Mouse (Mus musculus): ENCODE results near the gene Kcnh4. TPM values are rescaled to one million over a fixed set of nuclear protein-coding genes. Genes with fewer than 3 reads are reported as not detected.
A peak's percentile ranks its signal among the peaks of the same experiment; 100 is the strongest.

Kcnh4 gene
- total RNA-seq, 1 experiment, result 0.45 TPM

GRCm38 (mm10) chr11:100766726-100767125 is 7.0 kb upstream of the Kcnh4 start:
- in situ Hi-C loops (cut with MboI; ENCODE audit: low sequenced_read_pairs in 2 of 2, unreplicated experiment in 2 of 2), result no loop called here
- Histone ChIP-seq H3K9me3 (ENCODE audit: control insufficient read depth, insufficient read depth, low read depth, low read length) (no peaks in the 10 kb centered on the region), H3K9ac (ENCODE audit: insufficient read depth, low read depth, low read length, poor library complexity, severe bottlenecking) (no peak overlapping the region), H3K4me3 (ENCODE audit: insufficient read depth in 1 of 2, low read depth in 1 of 2, low read length in 2 of 2, poor library complexity in 1 of 2, severe bottlenecking in 1 of 2) (no peak overlapping the region), H3K27ac (ENCODE audit: insufficient read depth, low read depth, low read length, poor library complexity, severe bottlenecking) (no peak overlapping the region), H3K4me1 (ENCODE audit: control insufficient read depth in 2 of 2, insufficient read depth in 2 of 2, low read length in 2 of 2, poor library complexity in 1 of 2) (peaks cover 0 to 2% of the 10 kb centered on the region in 2 experiments; a peak in 1 of 4 replicates), H3K36me3 (ENCODE audit: control insufficient read depth, insufficient read depth, low read length, poor library complexity, severe bottlenecking) (no peaks in the 10 kb centered on the region)
- DNase-seq (ENCODE audit: low read depth, low spot score), result no peak
- TF ChIP-seq ZNF384 (IDR thresholded peaks at IDR 0.05; ENCODE audit: low read depth, low read length), result no peak
- TF ChIP-seq CHD2 (IDR thresholded peaks at IDR 0.05; ENCODE audit: low read depth, low read length), result no peak

- DNase-seq (ENCODE audit: low read depth, low spot score), result no peak
- in situ Hi-C loops (cut with MboI; ENCODE audit: low sequenced_read_pairs in 2 of 2, unreplicated experiment in 2 of 2), result no loop called here
- Histone ChIP-seq H3K27ac (ENCODE audit: insufficient read depth, low read depth, low read length, poor library complexity, severe bottlenecking) (no peak within 1 kb of the TSS), H3K4me1 (ENCODE audit: control insufficient read depth in 2 of 2, insufficient read depth in 2 of 2, low read length in 2 of 2, poor library complexity in 1 of 2) (peaks cover 0 to 3% of the 10 kb centered on the region in 2 experiments; a peak in 2 of 4 replicates), H3K9ac (ENCODE audit: insufficient read depth, low read depth, low read length, poor library complexity, severe bottlenecking) (peak within 1 kb of the TSS; percentile 57), H3K9me3 (ENCODE audit: control insufficient read depth, insufficient read depth, low read depth, low read length) (no peaks in the 10 kb centered on the region), H3K36me3 (ENCODE audit: control insufficient read depth, insufficient read depth, low read length, poor library complexity, severe bottlenecking) (no peaks in the 10 kb centered on the region), H3K4me3 (ENCODE audit: insufficient read depth in 1 of 2, low read depth in 1 of 2, low read length in 2 of 2, poor library complexity in 1 of 2, severe bottlenecking in 1 of 2) (peak within 1 kb of the TSS; percentile 60 to 66)
- TF ChIP-seq ZNF384 (IDR thresholded peaks at IDR 0.05; ENCODE audit: low read depth, low read length) (no peak), ZC3H11A (IDR thresholded peaks at IDR 0.05; ENCODE audit: borderline replicate concordance, low read depth, low read length) (no peak), HCFC1 (IDR thresholded peaks at IDR 0.05; ENCODE audit: borderline replicate concordance, insufficient read depth, low read length) (no peak), CHD2 (IDR thresholded peaks at IDR 0.05; ENCODE audit: low read depth, low read length) (no peak), MAFK (IDR thresholded peaks at IDR 0.05; ENCODE audit: insufficient read depth, low read depth, low read length) (no peak)
Observed at GRCm38 (mm10) chr11:100762831-100763230, 3.1 kb upstream of the Kcnh4 start, which contains the start of gene Hcrt. TSS of gene Hcrt (minus strand) at chr11:100762931.

DNA sequence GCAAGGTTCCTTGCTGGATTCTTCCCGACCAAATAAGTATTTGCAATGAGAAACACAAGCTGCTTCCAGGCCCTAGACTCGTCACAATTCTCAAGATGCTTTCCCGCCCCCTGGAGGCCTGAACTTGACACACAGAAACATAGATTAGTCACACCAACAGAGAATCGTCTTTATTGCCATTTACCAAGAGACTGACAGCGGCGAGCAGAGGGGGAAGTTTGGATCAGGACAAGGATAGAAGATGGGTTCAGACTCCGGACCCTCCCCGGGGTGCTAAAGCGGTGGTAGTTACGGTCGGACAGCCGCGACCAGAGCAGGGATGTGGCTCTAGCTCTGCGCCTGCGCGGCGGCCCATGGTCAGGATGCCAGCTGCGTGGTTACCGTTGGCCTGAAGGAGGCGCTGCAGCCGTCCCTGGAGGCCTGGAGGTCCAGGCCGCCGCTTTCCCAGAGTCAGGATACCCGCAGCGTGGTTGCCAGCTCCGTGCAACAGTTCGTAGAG is 1.9 kb upstream of the Kcnh4 start:
- Histone ChIP-seq H3K4me3 (ENCODE audit: insufficient read depth in 1 of 2, low read depth in 1 of 2, low read length in 2 of 2, poor library complexity in 1 of 2, severe bottlenecking in 1 of 2) (peak overlapping the region; percentile 60 to 66), H3K9me3 (ENCODE audit: control insufficient read depth, insufficient read depth, low read depth, low read length) (no peaks in the 10 kb centered on the region)
- DNase-seq (ENCODE audit: low read depth, low spot score), result peak; percentile 87

DNA sequence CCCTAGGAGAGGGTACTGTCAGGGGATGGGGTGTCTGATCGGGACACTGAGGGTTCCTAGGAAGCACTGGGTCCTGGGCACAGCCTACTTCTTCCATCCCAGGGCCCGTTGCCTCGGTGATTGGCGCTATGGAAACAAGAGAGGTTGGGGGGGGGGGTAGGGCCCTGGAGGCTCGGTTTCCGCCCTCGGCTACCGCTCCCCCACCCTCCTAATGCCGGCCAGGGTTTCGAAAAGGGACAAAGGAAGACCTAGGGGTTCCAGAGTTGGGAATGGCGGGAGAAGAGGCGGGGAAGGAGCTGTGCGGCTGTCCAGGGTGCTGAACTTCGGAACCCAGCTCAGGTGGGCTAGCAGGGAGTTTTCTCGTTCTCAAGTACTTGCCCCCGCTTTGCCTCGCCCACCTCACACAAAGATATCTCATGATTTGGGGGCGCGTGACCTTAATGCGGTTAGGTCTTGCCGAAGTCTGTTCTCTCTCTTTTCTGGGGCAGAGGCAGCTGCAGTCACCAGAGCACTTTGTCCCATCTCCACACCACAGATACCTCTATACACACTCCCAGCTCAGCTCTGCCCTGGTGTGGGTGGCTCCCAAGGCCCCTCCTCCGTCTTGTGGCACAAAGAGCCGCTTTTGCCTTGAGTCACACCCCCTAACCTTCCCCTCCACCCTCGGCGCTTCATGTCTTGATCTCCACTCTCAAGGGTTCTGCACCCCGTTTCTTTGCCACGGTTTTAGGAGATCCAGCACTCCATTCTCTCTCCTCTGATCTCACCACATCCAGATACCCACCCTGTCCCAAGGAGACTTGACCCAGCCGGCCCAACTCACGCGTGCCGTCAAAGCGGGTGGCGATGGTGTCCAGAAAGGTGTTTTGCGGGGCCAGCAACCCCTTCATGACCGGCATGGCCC is 783 bp downstream of the Kcnh4 start:
- peak overlapping the region; percentile 57 to 61 for H3K4me3 ChIP-seq (ENCODE audit: insufficient read depth in 1 of 2, low read depth in 1 of 2, low read length in 2 of 2, poor library complexity in 1 of 2, severe bottlenecking in 1 of 2)
- H3K4me1 ChIP-seq (ENCODE audit: control insufficient read depth in 2 of 2, insufficient read depth in 2 of 2, low read length in 2 of 2, poor library complexity in 1 of 2), result peaks cover 0 to 3% of the 10 kb centered on the region in 2 experiments; a peak in 2 of 4 replicates
- no peak overlapping the region for H3K27ac ChIP-seq (ENCODE audit: insufficient read depth, low read depth, low read length, poor library complexity, severe bottlenecking)
- in situ Hi-C loops (cut with MboI; ENCODE audit: low sequenced_read_pairs in 2 of 2, unreplicated experiment in 2 of 2), result no loop called here
- TF ChIP-seq MAFK (IDR thresholded peaks at IDR 0.05; ENCODE audit: insufficient read depth, low read depth, low read length), result no peak
- no peak for TF ChIP-seq CHD2 (IDR thresholded peaks at IDR 0.05; ENCODE audit: low read depth, low read length)
- no peak for TF ChIP-seq ZNF384 (IDR thresholded peaks at IDR 0.05; ENCODE audit: low read depth, low read length)
- no peak for TF ChIP-seq HCFC1 (IDR thresholded peaks at IDR 0.05; ENCODE audit: borderline replicate concordance, insufficient read depth, low read length)
- no peak for TF ChIP-seq ZC3H11A (IDR thresholded peaks at IDR 0.05; ENCODE audit: borderline replicate concordance, low read depth, low read length)
- DNase-seq (ENCODE audit: low read depth, low spot score), result peak; percentile 77
- H3K36me3 ChIP-seq (ENCODE audit: control insufficient read depth, insufficient read depth, low read length, poor library complexity, severe bottlenecking), result no peaks in the 10 kb centered on the region
- H3K9me3 ChIP-seq (ENCODE audit: control insufficient read depth, insufficient read depth, low read depth, low read length), result no peaks in the 10 kb centered on the region
- peak overlapping the region; percentile 19; the same call in 1 of the 2 replicates for H3K9ac ChIP-seq (ENCODE audit: insufficient read depth, low read depth, low read length, poor library complexity, severe bottlenecking)

More for the DNA sequence above, 1.9 kb upstream of the Kcnh4 start:
- Histone ChIP-seq H3K27ac (ENCODE audit: insufficient read depth, low read depth, low read length, poor library complexity, severe bottlenecking) (no peak overlapping the region), H3K4me1 (ENCODE audit: control insufficient read depth in 2 of 2, insufficient read depth in 2 of 2, low read length in 2 of 2, poor library complexity in 1 of 2) (peaks cover 0 to 3% of the 10 kb centered on the region in 2 experiments; a peak in 2 of 4 replicates), H3K36me3 (ENCODE audit: control insufficient read depth, insufficient read depth, low read length, poor library complexity, severe bottlenecking) (no peaks in the 10 kb centered on the region), H3K9ac (ENCODE audit: insufficient read depth, low read depth, low read length, poor library complexity, severe bottlenecking) (peak overlapping the region; percentile 57)
- in situ Hi-C loops (cut with MboI; ENCODE audit: low sequenced_read_pairs in 2 of 2, unreplicated experiment in 2 of 2), result no loop called here
- TF ChIP-seq HCFC1 (IDR thresholded peaks at IDR 0.05; ENCODE audit: borderline replicate concordance, insufficient read depth, low read length) (no peak), MAFK (IDR thresholded peaks at IDR 0.05; ENCODE audit: insufficient read depth, low read depth, low read length) (no peak), CHD2 (IDR thresholded peaks at IDR 0.05; ENCODE audit: low read depth, low read length) (no peak), ZC3H11A (IDR thresholded peaks at IDR 0.05; ENCODE audit: borderline replicate concordance, low read depth, low read length) (no peak), ZNF384 (IDR thresholded peaks at IDR 0.05; ENCODE audit: low read depth, low read length) (no peak)

Data from ES-E14 (cell line).